Mouse (Mus musculus) spleen, adult 2 months (tissue): ENCODE measurements around the gene Adtrp.

Experiments used
- CTCF ChIP-seq: fragments of 200-500 bp; IDR thresholded peaks from 2 replicates; pipeline ENCODE4 v1.5.1; 2011; ENCODE audit warnings: mild to moderate bottlenecking, inconsistent platforms; ENCODE audit not compliant: insufficient read depth, insufficient read length, insufficient replicate concordance; ENCODE audit errors: extremely low read depth
- POLR2A ChIP-seq: fragments of 200-500 bp; IDR thresholded peaks from 2 replicates; pipeline ENCODE4 v1.6.1; 2011; ENCODE audit warnings: low read depth, low read length, inconsistent platforms

GRCm38 (mm10) chr13:41880525-41880924 lies 33.0 kb upstream of the Adtrp start:
- no peak for TF ChIP-seq CTCF
- no peak for TF ChIP-seq POLR2A
